Mouse (Mus musculus) embryo, embryonic 11 days (tissue): Measurements from ENCODE around the gene Cacna1c.

Experiments used
- DNase-seq: peaks from one replicate; pipeline ENCODE4 v3.0.0-alpha.2; 2015

The Cacna1c gene

GRCm38 (mm10) chr6:119088381-119088780 is 107.8 kb downstream of the Cacna1c start:
- no peak for DNase-seq

GRCm38 (mm10) chr6:119087919-119088318 is 108.3 kb downstream of the Cacna1c start:
- DNase-seq, result no peak

- DNase-seq, result no peak
Measured at GRCm38 (mm10) chr6:119085789-119086188, 110.4 kb downstream of the Cacna1c start.

GRCm38 (mm10) chr6:119084532-119084931 is 111.7 kb downstream of the Cacna1c start:
- no peak for DNase-seq

- DNase-seq, result no peak
Measured at GRCm38 (mm10) chr6:119083559-119083958, 112.7 kb downstream of the Cacna1c start.

GRCm38 (mm10) chr6:119082662-119083061 is 113.6 kb downstream of the Cacna1c start:
- DNase-seq, result no peak

- no peak for DNase-seq
Measured at GRCm38 (mm10) chr6:119081650-119082049, 114.6 kb downstream of the Cacna1c start.

GRCm38 (mm10) chr6:119079626-119080025 is 116.6 kb downstream of the Cacna1c start:
- no peak for DNase-seq

GRCm38 (mm10) chr6:119078912-119079311 is 117.3 kb downstream of the Cacna1c start:
- no peak for DNase-seq

GRCm38 (mm10) chr6:119077231-119077630 is 119.0 kb downstream of the Cacna1c start:
- DNase-seq, result no peak

- DNase-seq, result no peak
Measured at GRCm38 (mm10) chr6:119073419-119074071, 122.7 kb downstream of the Cacna1c start.

- DNase-seq, result no peak
Measured at GRCm38 (mm10) chr6:119072772-119073171, 123.4 kb downstream of the Cacna1c start.

GRCm38 (mm10) chr6:119070771-119071170 is 125.4 kb downstream of the Cacna1c start:
- no peak for DNase-seq

GRCm38 (mm10) chr6:119070351-119070750 is 125.9 kb downstream of the Cacna1c start:
- no peak for DNase-seq

- no peak for DNase-seq
Measured at GRCm38 (mm10) chr6:119069145-119069544, 127.1 kb downstream of the Cacna1c start.

- no peak for DNase-seq
Measured at GRCm38 (mm10) chr6:119068650-119069049, 127.6 kb downstream of the Cacna1c start.

- DNase-seq, result no peak
Measured at GRCm38 (mm10) chr6:119064961-119065360, 131.3 kb downstream of the Cacna1c start.

GRCm38 (mm10) chr6:119064430-119064829 is 131.8 kb downstream of the Cacna1c start:
- DNase-seq, result no peak

- DNase-seq, result no peak
Measured at GRCm38 (mm10) chr6:119062695-119063094, 133.5 kb downstream of the Cacna1c start.

- DNase-seq, result no peak
Measured at GRCm38 (mm10) chr6:119058896-119059295, 137.3 kb downstream of the Cacna1c start.

- DNase-seq, result no peak
Measured at GRCm38 (mm10) chr6:119058461-119058860, 137.8 kb downstream of the Cacna1c start.

GRCm38 (mm10) chr6:119057076-119057479 is 139.1 kb downstream of the Cacna1c start:
- DNase-seq, result no peak

- DNase-seq, result no peak
Measured at GRCm38 (mm10) chr6:119052801-119053200, 143.4 kb downstream of the Cacna1c start.

GRCm38 (mm10) chr6:119052366-119052765 is 143.9 kb downstream of the Cacna1c start:
- no peak for DNase-seq

GRCm38 (mm10) chr6:119051721-119052120 is 144.5 kb downstream of the Cacna1c start:
- no peak for DNase-seq
